Mouse (Mus musculus) CD4-positive, CD25-positive, alpha-beta regulatory T cell, adult 4 months (primary cell): ENCODE measurements at regions not wholly inside any gene's neighbourhood (a gene's known extent, or its start where the extent isn't known, plus 50 kb on each side); places are given as distances from the start of the nearest gene placed in this dataset.
"Not testable (repeated sequence)": the region's sequence is repeated elsewhere in the genome, so short reads cannot be mapped to it uniquely, and the experiment has no call there.

Experiments used
- ATAC-seq: one replicate; pipeline ENCODE4 v1.8.0; 2017

GRCm38 (mm10) chr8:113489436-113490107 lies 145.8 kb upstream of the Mon1b start:
- ATAC-seq, result no peak

- ATAC-seq, result no peak
Observed at GRCm38 (mm10) chr8:113490891-113491290, 144.5 kb upstream of the Mon1b start.

GRCm38 (mm10) chr8:113496896-113497295 lies 138.5 kb upstream of the Mon1b start:
- ATAC-seq, result no peak

- no peak for ATAC-seq
Observed at GRCm38 (mm10) chr8:113502671-113503070, 132.7 kb upstream of the Mon1b start.

- ATAC-seq, result no peak
Observed at GRCm38 (mm10) chr8:113512856-113513255, 122.5 kb upstream of the Mon1b start.

GRCm38 (mm10) chr8:113513886-113514730 lies 121.3 kb upstream of the Mon1b start:
- no peak for ATAC-seq

- not testable (repeated sequence) for ATAC-seq
Observed at GRCm38 (mm10) chr8:113514731-113515375, 120.5 kb upstream of the Mon1b start.

- no peak for ATAC-seq
Observed at GRCm38 (mm10) chr8:113516176-113516575, 119.2 kb upstream of the Mon1b start.

GRCm38 (mm10) chr8:113517912-113518311 lies 117.5 kb upstream of the Mon1b start:
- ATAC-seq, result no peak

- no peak for ATAC-seq
Observed at GRCm38 (mm10) chr8:113523561-113523960, 111.8 kb upstream of the Mon1b start.

- no peak for ATAC-seq
Observed at GRCm38 (mm10) chr8:113531116-113531665, 104.2 kb upstream of the Mon1b start.

- no peak for ATAC-seq
Observed at GRCm38 (mm10) chr8:113532881-113533280, 102.5 kb upstream of the Mon1b start.

GRCm38 (mm10) chr8:113541437-113541836 lies 94.0 kb upstream of the Mon1b start:
- no peak for ATAC-seq

GRCm38 (mm10) chr8:113542082-113542481 lies 93.3 kb upstream of the Mon1b start:
- no peak for ATAC-seq

GRCm38 (mm10) chr8:113542713-113543112 lies 92.7 kb upstream of the Mon1b start:
- ATAC-seq, result no peak

- no peak for ATAC-seq
Observed at GRCm38 (mm10) chr8:113549200-113549599, 86.2 kb upstream of the Mon1b start.

GRCm38 (mm10) chr8:113551454-113552273 lies 83.7 kb upstream of the Mon1b start:
- ATAC-seq, result no peak

- no peak for ATAC-seq
Observed at GRCm38 (mm10) chr8:113552826-113553225, 82.6 kb upstream of the Mon1b start.

- ATAC-seq, result no peak
Observed at GRCm38 (mm10) chr8:113554700-113555455, 80.5 kb upstream of the Mon1b start.

- no peak for ATAC-seq
Observed at GRCm38 (mm10) chr8:113556994-113557393, 78.4 kb upstream of the Mon1b start.

GRCm38 (mm10) chr8:113581098-113581497 lies 54.3 kb upstream of the Mon1b start:
- no peak for ATAC-seq

GRCm38 (mm10) chr8:113581704-113582103 lies 53.7 kb upstream of the Mon1b start:
- ATAC-seq, result no peak
